Mouse (Mus musculus): ENCODE measurements around the gene Mapk1ip1l. TPM values are rescaled to one million over a fixed set of nuclear protein-coding genes. Genes with fewer than 3 reads are reported as not detected.
"Not testable (repeated sequence)": the region's sequence is repeated elsewhere in the genome, so short reads cannot be mapped to it uniquely, and the experiment has no call there.

Gene Mapk1ip1l
- total RNA-seq, 2 experiments from 2014 or later: 31.3 to 36.7 TPM

DNA sequence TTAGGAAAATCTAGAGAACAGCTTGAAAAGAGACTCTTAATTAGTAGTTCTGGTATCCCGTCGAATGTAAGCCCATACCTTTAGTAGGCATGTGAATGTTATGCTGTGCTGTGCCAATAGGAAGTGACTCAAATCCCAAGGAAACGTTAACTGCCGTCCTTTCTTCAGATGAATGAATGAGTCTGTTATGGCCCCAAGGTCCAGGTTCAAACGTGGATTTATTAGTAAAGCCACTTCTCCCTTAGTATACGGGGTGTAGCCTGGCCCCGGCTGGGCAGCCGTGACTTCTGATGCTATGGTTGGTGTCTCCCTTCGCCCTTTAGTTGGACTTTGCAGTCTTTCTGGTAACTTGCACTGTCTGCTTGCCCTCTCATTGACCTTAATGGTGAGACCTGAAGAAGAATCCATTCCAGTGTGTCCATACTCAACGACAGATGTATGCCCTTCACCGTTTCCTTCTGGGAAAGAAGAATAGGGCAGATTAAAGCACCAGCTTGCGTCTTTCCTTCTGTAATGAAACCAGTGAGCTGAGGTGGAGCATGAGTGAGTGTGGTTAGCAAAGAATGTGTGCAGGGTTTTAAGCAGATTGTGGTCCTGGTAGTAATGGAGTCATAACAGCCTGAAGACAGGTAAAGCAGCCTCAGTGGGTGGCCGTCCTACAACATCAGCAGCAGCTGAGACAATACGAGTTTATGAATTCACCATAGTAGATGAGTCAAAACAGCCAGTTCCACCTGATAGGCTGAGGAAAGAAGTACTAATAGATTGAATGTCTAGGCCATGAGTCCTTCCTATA is 5.0 kb downstream of the Mapk1ip1l start:
- intact Hi-C loops (cut with DNase I): no loop called here
- no peak for DNase-seq (ENCODE audit: low spot score)

DNA sequence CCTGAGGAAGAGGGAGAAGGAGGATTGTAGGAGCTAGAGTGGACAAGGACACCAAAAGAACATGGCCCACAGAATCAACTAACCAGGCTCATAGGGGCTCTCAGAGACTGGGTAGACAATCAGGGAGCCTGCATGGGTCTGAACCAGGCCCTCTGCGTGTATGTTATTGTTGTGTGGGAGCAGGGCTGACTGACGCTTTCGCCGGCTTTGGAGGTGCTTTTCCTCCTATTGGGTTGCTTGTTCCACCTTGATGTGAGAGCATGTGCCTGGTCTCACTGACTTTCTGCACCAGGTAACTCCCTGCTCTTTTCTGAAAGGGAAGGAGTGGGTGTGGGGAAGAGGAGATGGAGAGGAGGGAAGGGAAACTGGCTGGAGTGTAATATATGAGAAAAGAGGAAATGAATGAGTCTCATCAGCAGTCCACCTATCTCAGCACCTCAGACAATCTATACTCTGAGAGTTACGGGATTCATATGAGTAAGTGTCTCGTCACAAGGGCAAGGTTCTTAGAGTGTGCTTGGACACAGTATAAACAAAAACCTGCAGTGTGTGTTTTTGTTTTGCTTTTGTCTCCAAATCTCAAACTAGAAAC is 6.8 kb downstream of the Mapk1ip1l start:
- no peak for DNase-seq (ENCODE audit: low spot score)
- intact Hi-C loops (cut with DNase I): no loop called here

DNA sequence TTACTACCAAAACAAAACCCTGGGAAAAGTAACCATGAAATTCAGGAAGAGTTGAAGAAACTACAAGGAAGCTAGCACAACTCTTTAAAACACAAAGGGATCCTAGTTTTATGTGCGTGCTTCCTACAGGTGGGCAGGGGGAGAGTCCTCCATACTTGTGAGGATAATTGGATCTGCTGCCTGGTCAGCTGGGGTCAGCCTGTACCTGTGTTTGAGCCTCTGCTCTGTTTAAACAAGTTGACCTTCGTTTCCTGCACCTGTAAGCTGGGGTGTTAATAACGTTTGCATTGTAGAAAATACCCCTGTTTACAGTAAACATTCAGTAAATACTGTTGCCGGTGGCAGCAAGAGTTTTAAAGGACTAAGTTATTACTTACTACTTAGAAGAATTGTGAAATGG is 7.9 kb downstream of the Mapk1ip1l start:
- intact Hi-C loops (cut with DNase I): no loop called here
- no peak for DNase-seq (ENCODE audit: low spot score)

DNA sequence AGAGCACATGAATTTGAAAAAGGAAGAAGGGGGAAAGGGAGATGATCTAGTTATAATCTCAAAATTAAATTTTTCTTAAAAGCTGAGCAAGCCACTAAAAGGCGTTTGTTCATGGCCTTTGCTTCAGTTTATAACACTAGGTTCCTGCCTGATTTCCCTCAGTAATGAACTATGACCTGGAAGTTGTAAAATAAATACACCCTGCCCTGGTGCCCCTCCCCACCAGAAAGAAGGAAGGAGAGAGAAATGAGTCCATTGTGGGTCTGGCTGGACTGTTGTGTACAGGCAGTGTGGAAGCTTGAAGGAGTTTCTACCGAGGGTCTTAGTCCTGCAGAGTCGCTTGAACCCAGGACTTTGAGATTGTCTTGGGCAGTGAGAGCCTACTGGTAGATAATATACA is 9.6 kb downstream of the Mapk1ip1l start:
- DNase-seq (ENCODE audit: low spot score): no peak
- intact Hi-C loops (cut with DNase I): no loop called here

DNA sequence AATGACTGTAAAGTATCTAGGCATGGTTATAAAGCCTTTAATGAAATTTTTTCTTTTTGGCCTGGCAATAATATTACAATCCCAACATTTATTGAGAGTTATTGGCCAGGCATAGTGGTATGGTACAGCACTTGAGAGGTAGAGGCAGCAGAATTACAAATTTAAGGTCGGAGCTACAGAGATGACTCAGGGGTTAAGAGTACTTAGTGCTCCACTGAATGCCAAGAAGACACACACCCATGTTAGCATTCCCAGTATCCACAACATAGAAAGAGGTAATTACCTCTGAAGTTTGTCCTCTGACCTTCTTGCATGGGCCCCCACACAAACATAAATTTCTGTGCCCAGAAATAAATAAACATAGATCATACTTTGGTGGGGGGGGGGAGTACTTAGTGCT is 11.0 kb downstream of the Mapk1ip1l start:
- intact Hi-C loops (cut with DNase I): no loop called here
- DNase-seq (ENCODE audit: low spot score): no peak

DNA sequence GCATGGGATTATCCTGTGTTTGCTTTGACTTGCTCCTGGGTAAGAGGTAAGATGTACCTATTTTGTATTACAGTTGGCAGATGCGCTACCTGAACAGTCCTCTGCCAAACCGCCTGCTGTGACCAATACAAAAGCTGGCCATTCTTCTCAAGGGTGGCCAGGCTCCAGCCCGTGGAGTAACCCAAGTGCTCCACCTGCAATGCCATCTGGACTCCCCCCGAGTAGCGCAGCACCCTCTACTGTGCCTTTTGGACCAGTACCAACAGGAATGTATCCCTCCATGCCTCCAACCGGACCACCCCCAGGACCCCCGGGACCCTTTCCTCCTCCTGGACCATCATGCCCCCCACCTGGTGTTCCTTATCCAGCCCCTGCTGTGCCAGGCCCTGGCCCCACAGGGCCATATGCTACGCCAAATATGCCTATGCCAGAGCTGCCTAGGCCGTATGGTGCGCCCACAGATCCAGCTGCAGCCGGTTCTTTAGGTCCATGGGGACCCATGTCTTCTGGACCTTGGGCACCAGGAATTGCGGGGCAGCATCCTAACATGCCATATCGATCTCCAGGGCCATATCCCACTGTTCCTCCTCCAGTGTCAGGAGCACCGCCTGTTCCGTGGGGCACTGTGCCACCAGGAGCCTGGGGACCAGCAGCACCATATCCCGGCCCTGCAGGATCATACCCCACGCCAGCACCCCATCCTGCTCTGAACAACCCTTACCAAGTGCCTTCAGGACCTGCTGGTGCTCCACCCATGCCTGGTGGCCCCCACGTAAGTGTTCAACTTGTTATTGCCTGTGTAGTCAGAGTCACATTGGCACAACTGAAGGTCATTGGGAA is 12.5 kb downstream of the Mapk1ip1l start:
- intact Hi-C loops (cut with DNase I): no loop called here
- DNase-seq (ENCODE audit: low spot score): no peak

DNA sequence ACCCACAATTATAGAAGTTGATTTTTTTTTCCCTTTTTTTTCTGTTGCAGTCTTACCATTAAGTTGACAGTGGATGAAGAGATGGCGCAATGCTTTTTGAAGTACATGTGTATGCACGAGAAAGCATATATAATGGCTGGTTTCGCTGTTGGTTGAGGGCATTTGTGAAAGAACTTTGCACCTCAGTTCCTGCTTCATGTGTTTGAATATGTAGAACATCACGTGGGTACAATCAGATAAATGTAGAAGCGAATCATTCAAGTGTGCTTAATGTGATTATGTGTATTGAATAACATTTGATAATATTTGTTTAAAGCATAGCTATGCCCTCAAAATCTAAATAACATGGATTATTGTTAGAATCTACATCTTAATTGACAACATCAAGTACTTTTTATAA is 21.3 kb downstream of the Mapk1ip1l start:
- intact Hi-C loops (cut with DNase I): no loop called here
- no peak for DNase-seq (ENCODE audit: low spot score)

DNA sequence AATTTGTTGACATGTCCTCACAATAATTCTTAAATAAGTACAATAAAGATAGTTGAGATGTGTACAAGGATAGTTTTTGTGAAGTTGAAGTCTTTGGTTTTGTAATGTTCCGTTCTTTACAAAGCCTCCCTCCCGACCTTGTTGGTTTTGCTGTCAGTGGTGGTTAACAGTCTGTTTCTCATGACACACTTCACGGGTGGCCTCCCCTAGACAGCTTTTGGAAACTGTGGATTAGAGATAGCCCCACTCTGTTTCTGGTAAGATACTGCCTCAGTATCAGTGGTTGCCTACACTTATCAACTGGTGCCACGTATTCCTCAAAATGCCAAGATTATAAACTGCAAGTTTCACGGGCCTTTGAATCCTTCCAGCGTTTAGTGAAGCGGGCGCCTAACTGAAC is 23.5 kb downstream of the Mapk1ip1l start:
- intact Hi-C loops (cut with DNase I): not testable (repeated sequence)

DNA sequence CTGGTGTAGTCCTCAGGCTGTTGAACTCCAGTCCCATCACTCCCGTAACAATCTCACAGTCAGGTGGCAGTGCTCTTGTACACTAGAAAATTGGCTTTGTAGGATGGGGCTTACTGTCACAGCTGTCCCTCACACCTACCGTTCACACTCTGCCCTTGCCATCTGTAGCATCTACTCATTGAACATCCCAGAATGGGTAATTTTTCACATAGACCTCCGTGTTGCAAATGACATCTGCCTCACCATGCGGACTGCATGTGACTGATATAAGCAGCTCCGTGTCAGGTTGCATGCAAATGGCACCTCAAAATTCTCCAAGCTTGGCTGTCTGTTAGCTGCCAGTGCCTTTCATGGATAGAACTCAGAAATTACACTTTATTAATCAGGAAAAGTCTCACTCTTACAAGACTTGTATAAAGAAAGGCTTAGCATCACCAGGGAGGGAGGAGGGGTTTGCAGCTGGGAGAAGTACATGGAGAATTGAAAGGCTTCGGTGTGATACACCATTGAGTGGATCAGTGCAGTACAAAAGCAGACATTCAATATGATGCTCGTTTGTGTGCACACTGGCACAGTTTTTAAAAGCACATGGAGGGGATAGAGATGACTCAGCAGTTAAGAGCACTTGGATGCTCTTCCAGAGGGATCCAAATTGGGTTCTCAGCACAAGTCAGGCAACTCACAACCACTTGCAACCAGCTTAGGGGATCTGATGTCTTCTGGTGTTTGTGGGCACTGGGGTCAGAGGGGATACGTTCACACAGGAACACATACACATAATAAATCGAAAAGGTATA is 28.1 kb downstream of the Mapk1ip1l start:
- DNase-seq (ENCODE audit: low spot score): no peak
- intact Hi-C loops (cut with DNase I): no loop called here

More for the DNA sequence above, 23.5 kb downstream of the Mapk1ip1l start:
- not testable (repeated sequence) for DNase-seq (ENCODE audit: low spot score)

DNA sequence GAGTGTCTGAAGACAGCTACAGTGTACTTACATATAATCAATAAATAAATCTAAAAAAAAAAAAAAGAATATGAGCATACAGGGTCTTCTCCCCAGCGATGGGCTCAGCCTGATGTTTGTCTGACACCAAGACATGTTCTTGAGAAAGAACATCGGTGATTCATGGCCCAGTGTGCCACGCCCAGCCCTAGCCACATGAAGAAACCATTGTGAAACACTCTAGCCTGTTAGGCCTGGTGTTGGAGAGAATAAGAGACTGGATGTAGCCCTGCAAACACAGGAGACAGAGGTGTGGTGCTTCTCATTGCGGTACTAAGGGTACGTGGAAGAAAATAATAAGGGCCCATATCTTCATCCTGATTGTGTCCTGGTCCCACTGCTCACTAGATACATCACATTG is 29.3 kb downstream of the Mapk1ip1l start:
- intact Hi-C loops (cut with DNase I): no loop called here
- DNase-seq (ENCODE audit: low spot score): no peak

DNA sequence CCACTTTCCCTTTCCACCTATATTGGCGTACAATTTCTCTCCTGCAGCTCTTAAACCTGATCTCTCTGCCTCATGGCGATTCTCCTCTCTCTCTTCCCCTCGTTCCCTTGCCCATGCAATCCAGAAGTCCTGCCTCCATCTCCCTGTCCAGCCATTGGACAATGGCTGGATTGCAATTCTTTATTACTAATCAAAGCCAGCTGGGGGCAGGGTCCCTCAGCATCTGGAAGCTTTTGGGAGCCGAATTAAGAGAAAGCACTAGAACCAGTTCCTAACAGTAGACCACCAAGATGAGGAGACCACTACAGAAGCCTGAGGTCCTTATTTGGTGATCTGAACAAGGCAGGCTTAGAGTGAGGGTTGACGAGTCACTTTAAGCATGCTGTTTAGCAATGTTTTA is 33.9 kb downstream of the Mapk1ip1l start:
- no peak for DNase-seq (ENCODE audit: low spot score)
- intact Hi-C loops (cut with DNase I): no loop called here

DNA sequence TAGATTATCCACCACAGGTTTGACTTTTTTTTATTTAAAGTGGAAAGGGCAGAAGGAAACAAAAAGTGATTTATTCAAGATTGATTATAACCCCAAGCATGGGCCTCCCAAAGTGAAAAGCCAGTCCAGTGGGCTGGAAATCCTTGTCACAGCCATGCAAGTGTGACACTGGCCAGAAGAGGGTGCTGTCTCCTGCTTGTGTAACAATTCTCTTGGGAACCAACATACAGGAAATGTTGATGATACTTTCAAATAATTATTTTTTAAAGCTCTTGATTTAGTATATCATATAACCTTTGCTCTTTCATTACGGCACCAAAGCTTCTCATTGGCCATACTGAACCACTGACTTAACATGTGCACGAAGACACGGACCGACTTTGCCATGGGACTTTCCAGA is 36.8 kb downstream of the Mapk1ip1l start:
- no peak for DNase-seq (ENCODE audit: low spot score)
- intact Hi-C loops (cut with DNase I): loop anchor here (1.0 kb wide), 1 partner anchor 61 kb away; no protein-coding TSS in a partner anchor

DNA sequence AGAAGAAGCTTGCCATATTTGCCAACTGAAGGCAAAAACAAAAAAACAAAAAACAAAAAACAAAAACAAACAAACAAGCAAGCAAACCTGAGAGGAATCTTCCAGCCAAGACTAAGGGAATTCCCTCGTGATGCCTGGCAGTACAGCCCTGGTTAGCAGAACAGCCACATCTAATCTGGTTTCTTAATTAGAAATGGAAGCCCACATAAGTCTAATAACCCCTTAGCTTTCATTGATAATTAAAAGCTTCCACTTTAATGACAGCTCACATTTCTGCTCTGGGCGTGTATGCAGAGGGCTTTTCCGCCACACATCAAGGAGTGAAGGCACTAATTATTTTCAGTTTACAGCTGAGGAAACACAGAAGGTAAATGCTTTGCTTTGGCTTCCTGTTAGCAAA is 37.2 kb downstream of the Mapk1ip1l start:
- intact Hi-C loops (cut with DNase I): loop anchor here (1.0 kb wide), 1 partner anchor 61 kb away; no protein-coding TSS in a partner anchor

DNA sequence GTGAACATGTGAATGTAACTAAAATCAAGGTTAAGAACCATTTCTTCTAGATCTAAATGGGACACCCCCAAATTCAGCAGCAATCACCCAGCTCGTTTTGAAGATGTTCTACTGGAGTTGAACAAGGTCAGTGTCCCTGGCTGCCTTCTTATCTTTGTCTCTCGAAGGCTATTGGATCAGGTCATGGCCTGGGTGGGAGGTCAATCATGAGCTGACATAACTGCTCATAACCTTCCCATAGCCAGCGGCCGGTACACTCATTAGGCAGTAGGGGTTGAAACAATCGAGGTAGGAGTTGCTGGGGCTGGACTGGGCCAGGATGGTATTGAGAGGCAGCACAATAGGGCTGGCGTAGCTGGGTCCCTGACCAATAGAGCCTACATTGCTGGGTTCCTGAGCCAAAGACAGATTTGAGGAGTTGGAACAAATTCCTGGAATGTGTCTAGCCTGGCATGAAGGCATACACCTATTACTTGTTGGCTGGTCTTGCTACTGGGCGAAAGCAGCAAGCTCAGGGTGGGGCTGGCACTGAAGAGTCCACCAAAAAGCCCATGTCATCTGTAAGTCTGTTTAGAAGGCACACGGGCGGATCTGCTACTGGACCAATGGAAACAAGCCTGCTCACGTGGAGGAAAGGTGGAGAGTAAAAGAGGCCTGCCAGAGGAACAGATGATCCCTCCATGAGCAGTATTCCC is 42.3 kb downstream of the Mapk1ip1l start:
- intact Hi-C loops (cut with DNase I): no loop called here
- DNase-seq (ENCODE audit: low spot score): no peak

More for the DNA sequence above, 37.2 kb downstream of the Mapk1ip1l start:
- no peak for DNase-seq (ENCODE audit: low spot score)

DNA sequence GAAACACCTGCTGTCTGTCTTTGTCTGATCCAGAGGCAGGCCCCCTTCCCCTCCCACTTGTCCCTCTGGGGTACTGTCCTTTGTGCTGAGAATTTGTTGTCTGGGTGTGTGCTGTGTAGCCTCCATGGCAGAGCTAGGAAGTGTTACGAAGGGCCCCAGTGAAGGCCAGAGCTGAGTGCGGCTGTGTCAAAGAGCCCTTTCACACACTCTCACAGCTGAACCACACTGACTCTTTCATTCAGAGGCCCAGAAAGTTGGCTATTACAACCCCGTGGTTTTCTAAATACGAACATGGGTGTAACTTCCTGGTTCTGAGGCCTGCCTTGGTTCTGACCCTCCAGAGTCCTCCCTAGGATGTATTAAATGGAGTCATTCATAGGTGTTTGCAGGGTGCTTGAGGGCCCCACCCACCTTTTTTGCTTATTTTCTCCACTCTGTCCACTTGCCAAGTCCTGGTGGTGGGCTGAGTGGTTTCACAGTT is 43.8 kb downstream of the Mapk1ip1l start:
- DNase-seq (ENCODE audit: low spot score): no peak
- intact Hi-C loops (cut with DNase I): no loop called here

DNA sequence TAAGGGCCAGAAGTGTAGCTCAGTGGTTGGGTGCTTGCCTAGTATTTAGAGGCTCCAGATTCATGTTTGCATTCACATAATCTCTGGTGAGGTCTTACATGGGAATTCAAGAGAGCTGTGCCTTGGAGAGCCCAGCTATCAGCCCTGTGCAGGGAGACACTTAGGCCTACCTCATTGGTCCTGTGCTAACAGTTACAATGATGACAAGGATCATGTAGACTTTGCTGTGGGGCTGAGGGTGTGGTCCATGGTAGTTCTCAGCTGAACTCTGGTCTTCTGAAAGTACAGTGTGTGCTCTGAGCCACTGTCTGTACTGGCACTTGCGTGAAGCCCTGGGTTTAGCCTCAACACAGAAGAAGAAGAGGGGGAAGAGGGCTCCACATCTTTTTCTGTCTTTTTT is 48.6 kb downstream of the Mapk1ip1l start:
- intact Hi-C loops (cut with DNase I): no loop called here
- no peak for DNase-seq (ENCODE audit: low spot score)

DNA sequence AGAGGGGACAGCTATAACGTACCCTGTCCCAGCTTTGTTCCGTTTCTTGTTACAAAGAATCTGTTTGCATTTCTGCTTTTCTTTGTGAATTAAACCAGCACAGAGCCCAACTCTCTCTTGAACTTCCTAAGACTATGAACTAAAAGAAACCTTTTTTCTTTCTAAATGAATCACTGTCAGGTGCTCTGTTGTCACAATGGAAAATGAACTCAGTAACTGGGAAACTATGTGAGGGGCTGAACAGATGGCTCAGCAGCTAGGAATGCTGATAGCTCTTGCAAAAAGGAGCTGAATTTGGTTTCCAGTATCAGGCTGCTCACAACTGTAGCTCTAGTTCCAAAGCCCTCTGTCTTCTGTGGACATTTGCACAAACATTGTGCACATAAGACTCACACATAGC is 52.9 kb downstream of the Mapk1ip1l start:
- no peak for DNase-seq (ENCODE audit: low spot score)
- intact Hi-C loops (cut with DNase I): no loop called here

DNA sequence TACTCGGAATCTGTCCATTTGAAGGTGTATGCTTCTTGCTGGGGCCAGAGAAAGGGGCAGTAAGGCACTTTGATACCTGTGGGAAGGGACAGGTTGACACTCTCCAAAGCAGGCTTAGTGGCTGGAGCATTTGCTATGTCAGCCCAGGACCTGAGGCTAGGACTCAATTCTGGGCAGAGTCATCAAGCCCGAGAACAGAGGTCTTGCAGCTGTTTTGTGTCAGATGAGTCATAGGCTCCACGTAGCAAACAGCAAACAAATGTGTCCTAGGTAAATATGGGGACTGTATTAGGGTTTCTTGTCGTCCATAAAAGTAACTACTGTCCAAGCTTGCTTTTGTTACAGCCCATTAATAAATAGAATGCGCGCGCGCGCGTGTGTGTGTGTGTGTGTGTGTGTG is 54.2 kb downstream of the Mapk1ip1l start:
- intact Hi-C loops (cut with DNase I): no loop called here
- no peak for DNase-seq (ENCODE audit: low spot score)

DNA sequence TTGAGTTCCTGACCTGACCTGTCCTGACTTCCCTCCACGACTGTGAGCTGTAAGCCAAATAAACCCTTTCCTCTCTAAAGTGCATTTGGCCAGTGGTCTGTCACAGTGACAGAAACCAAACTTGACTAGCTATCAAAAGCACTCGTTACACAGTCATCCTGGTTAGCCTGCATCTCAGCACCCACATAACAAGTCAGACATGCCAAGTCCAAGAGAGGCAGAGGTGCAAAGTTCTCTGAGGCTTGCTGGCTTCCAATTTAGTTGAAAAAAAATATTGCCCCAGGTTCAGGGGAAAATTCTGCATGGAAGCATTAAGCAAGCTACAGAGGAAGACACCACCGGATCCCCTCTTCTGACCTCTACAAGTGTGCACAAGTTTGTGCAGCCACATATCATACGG is 55.2 kb downstream of the Mapk1ip1l start:
- intact Hi-C loops (cut with DNase I): no loop called here
- no peak for DNase-seq (ENCODE audit: low spot score)

Measured in heart, postnatal 25 days (tissue).